ENCODE assay signal across 11 mouse cellular contexts in the genomic region with DNA sequence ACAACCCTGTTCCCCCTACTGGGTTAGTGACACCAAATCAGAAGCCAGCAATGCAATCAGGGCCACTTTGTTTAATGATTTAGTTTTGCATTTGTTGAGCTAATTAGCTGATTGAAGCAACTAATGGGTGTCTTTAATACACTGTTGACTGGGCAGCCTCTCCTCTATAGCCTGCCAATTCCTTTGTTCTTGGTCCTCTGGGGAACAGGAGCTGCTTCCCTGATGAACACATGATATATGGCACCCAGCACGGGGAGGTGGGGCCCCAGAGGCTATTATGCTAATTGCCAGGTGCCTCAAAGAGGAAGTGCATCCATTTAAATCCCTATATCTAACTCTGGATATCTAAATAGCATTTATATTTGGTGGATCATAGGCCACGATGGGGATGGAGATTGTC.
A peak's percentile ranks its signal among the peaks of the same experiment; 100 is the strongest.
DNase-seq lines count a peak whose midpoint lies in the region; ATAC-seq lines count a peak whose summit lies in the region.
"Had no signal": no experiment of that assay in that cellular context is flagged by ENCODE, and none has a peak within 500 bp of the region (broad histone marks: within the 10 kb centered on the region; RNA-seq: fewer than 3 reads in every experiment).

No protein-coding gene starts in this region.

- no peaks in the 10 kb centered on the region for H3K36me3 ChIP-seq in hindbrain, embryonic 11.5 days (ENCODE audit: control insufficient read depth, insufficient read depth, low read length)
- no peaks in the 10 kb centered on the region for H3K36me3 ChIP-seq in hindbrain, embryonic 10.5 days
- H3K36me3 ChIP-seq in hindbrain, embryonic 16.5 days (ENCODE audit: control insufficient read depth, insufficient read depth, low read length), result no peaks in the 10 kb centered on the region
- H3K36me3 ChIP-seq in midbrain, embryonic 15.5 days (replicated peaks), result no peaks in the 10 kb centered on the region

- H3K4me2 ChIP-seq in hindbrain, embryonic 11.5 days (replicated peaks; ENCODE audit: low read depth, low read length), result no peak overlapping the region
- no peak overlapping the region for H3K4me2 ChIP-seq in hindbrain, embryonic 16.5 days (ENCODE audit: low read length)
- no peak overlapping the region for H3K4me2 ChIP-seq in midbrain, embryonic 15.5 days

- WGBS in hindbrain, embryonic 11.5 days, result 39% methylated on average over 2 of the region's 2 CpGs
- 53% methylated on average over 2 of the region's 2 CpGs for WGBS in hindbrain, embryonic 10.5 days
- 17% methylated on average over 2 of the region's 2 CpGs for WGBS in hindbrain, embryonic 16.5 days
- 35% methylated on average over 2 of the region's 2 CpGs for WGBS in midbrain, embryonic 15.5 days

- DNase-seq in hindbrain, embryonic 11.5 days (ENCODE audit: low spot score), result peak; percentile 58
- no peak for DNase-seq in hindbrain, embryonic 10.5 days (ENCODE audit: low spot score)
- peak; percentile 49 for DNase-seq in brain, embryonic 18.5 days (ENCODE audit: low read depth, low spot score)
- no peak for DNase-seq in urinary bladder, adult 2 months (ENCODE audit: low spot score)
- no peak for DNase-seq in urinary bladder, adult 18-20 months (ENCODE audit: low spot score in 2 of 2)
- DNase-seq: cerebellum, adult 8-10 months; heart, postnatal 36 days had no signal

- H3K9ac ChIP-seq in hindbrain, embryonic 11.5 days (ENCODE audit: low read depth, low read length), result no peak overlapping the region
- no peak overlapping the region for H3K9ac ChIP-seq in hindbrain, embryonic 16.5 days (ENCODE audit: low read depth, low read length)
- no peak overlapping the region for H3K9ac ChIP-seq in midbrain, embryonic 15.5 days

- H3K27me3 ChIP-seq in hindbrain, embryonic 11.5 days (ENCODE audit: control insufficient read depth, insufficient read depth, low read length), result no peaks in the 10 kb centered on the region
- H3K27me3 ChIP-seq in hindbrain, embryonic 10.5 days (ENCODE audit: insufficient read depth, poor library complexity, severe bottlenecking), result no peaks in the 10 kb centered on the region
- no peaks in the 10 kb centered on the region for H3K27me3 ChIP-seq in hindbrain, embryonic 16.5 days (replicated peaks; ENCODE audit: control insufficient read depth, insufficient read depth, low read length)
- H3K27me3 ChIP-seq in midbrain, embryonic 15.5 days (replicated peaks), result no peaks in the 10 kb centered on the region

- H3K9me3 ChIP-seq in hindbrain, embryonic 11.5 days (ENCODE audit: control insufficient read depth, low read length), result no peaks in the 10 kb centered on the region
- H3K9me3 ChIP-seq in hindbrain, embryonic 10.5 days, result no peaks in the 10 kb centered on the region
- no peaks in the 10 kb centered on the region for H3K9me3 ChIP-seq in hindbrain, embryonic 16.5 days (ENCODE audit: control insufficient read depth, low read length)
- H3K9me3 ChIP-seq in midbrain, embryonic 15.5 days, result no peaks in the 10 kb centered on the region

- peaks cover 6% of the 10 kb centered on the region; the same call in 1 of the 2 replicates for H3K4me1 ChIP-seq in hindbrain, embryonic 11.5 days (replicated peaks; ENCODE audit: control insufficient read depth, insufficient read depth, low read length)
- peaks cover 29% of the 10 kb centered on the region for H3K4me1 ChIP-seq in hindbrain, embryonic 10.5 days (replicated peaks)
- peaks cover 2% of the 10 kb centered on the region; the same call in 1 of the 2 replicates for H3K4me1 ChIP-seq in hindbrain, embryonic 16.5 days (ENCODE audit: control insufficient read depth, insufficient read depth, low read depth, low read length)
- no peaks in the 10 kb centered on the region for H3K4me1 ChIP-seq in midbrain, embryonic 15.5 days

- H3K4me3 ChIP-seq in hindbrain, embryonic 11.5 days (ENCODE audit: low read depth, low read length), result no peak overlapping the region
- no peak overlapping the region for H3K4me3 ChIP-seq in hindbrain, embryonic 10.5 days
- no peak overlapping the region for H3K4me3 ChIP-seq in hindbrain, embryonic 16.5 days (ENCODE audit: low read length)
- no peak overlapping the region for H3K4me3 ChIP-seq in midbrain, embryonic 15.5 days

- ATAC-seq in hindbrain, embryonic 11.5 days (ENCODE audit: low FRiP score), result peak; percentile 89
- peak; percentile 90 for ATAC-seq in hindbrain, embryonic 16.5 days
- ATAC-seq in midbrain, embryonic 15.5 days (replicated peaks), result peak; percentile 54; the same call in 1 of the 2 replicates
- no peak for ATAC-seq in erythroid progenitor cell, adult 5-6 weeks (replicated peaks; ENCODE audit: low FRiP score, poor library complexity, severe bottlenecking)

- no peak overlapping the region for H3K27ac ChIP-seq in hindbrain, embryonic 11.5 days (ENCODE audit: low read depth, low read length)
- H3K27ac ChIP-seq in hindbrain, embryonic 10.5 days, result no peak overlapping the region
- no peak overlapping the region for H3K27ac ChIP-seq in hindbrain, embryonic 16.5 days (ENCODE audit: low read depth, low read length)
- H3K27ac ChIP-seq in midbrain, embryonic 15.5 days, result no peak overlapping the region
- H3K27ac ChIP-seq: stomach, postnatal 0 days had no signal

Comparison
In these comparisons a context has a peak if more than half of its experiments do, and no peak if none do; other contexts are left out.
1. DNase-seq: peak in hindbrain, embryonic 11.5 days (single experiment) and brain, embryonic 18.5 days (single experiment); none in hindbrain, embryonic 10.5 days (single experiment), urinary bladder, adult 2 months (single experiment) and urinary bladder, adult 18-20 months (0 of 2).